Mouse (Mus musculus): ENCODE results near the gene Ptpre. TPM values are rescaled to one million over a fixed set of nuclear protein-coding genes. Genes with fewer than 3 reads are reported as not detected.

Gene Ptpre
- polyA plus RNA-seq, 2 experiments: 1.8 to 1.9 TPM

GRCm38 (mm10) chr7:135548434-135548833 lies 11.2 kb downstream of the Ptpre start:
- H3K4me2 ChIP-seq (ENCODE audit: low read depth): no peak overlapping the region
- WGBS (ENCODE audit: insufficient replicate concordance): 73% methylated on average over 6 of the region's 6 CpGs
- no peaks in the 10 kb centered on the region for H3K27me3 ChIP-seq (ENCODE audit: control insufficient read depth, insufficient read depth, low read length)
- no peaks in the 10 kb centered on the region for H3K36me3 ChIP-seq (replicated peaks; ENCODE audit: control insufficient read depth, insufficient read depth, low read depth)
- no peaks in the 10 kb centered on the region for H3K9me3 ChIP-seq (ENCODE audit: control insufficient read depth, low read length)
- no peak overlapping the region for H3K4me3 ChIP-seq (ENCODE audit: insufficient read depth in 1 of 2, low read depth in 2 of 2, low read length in 2 of 2)
- no peak for TF ChIP-seq CTCF (IDR thresholded peaks at IDR 0.05; ENCODE audit: low read depth)
- TF ChIP-seq EP300 (IDR thresholded peaks at IDR 0.05; ENCODE audit: low read depth): no peak
- no peak overlapping the region for H3K27ac ChIP-seq
- peaks cover 0 to 5% of the 10 kb centered on the region in 2 experiments; a peak in 1 of 4 replicates for H3K4me1 ChIP-seq (replicated peaks; ENCODE audit: control insufficient read depth in 2 of 2, insufficient read depth in 2 of 2, low read length in 1 of 2)
- no peak overlapping the region for H3K9ac ChIP-seq (replicated peaks)
- ATAC-seq (ENCODE audit: insufficient read depth) (no peak), DNase-seq (ENCODE audit: low read depth in 3 of 3, low spot score in 3 of 3) (no peak)

GRCm38 (mm10) chr7:135551547-135551946 lies 14.3 kb downstream of the Ptpre start:
- Histone ChIP-seq H3K9me3 (ENCODE audit: control insufficient read depth, low read length) (no peaks in the 10 kb centered on the region), H3K4me3 (ENCODE audit: insufficient read depth in 1 of 2, low read depth in 2 of 2, low read length in 2 of 2) (no peak overlapping the region), H3K4me1 (replicated peaks; ENCODE audit: control insufficient read depth in 2 of 2, insufficient read depth in 2 of 2, low read length in 1 of 2) (peaks cover 0 to 5% of the 10 kb centered on the region in 2 experiments; a peak in 1 of 4 replicates), H3K4me2 (ENCODE audit: low read depth) (no peak overlapping the region), H3K36me3 (replicated peaks; ENCODE audit: control insufficient read depth, insufficient read depth, low read depth) (no peaks in the 10 kb centered on the region), H3K9ac (replicated peaks) (no peak overlapping the region), H3K27ac (no peak overlapping the region), H3K27me3 (ENCODE audit: control insufficient read depth, insufficient read depth, low read length) (no peaks in the 10 kb centered on the region)
- TF ChIP-seq CTCF (IDR thresholded peaks at IDR 0.05; ENCODE audit: low read depth) (no peak), EP300 (IDR thresholded peaks at IDR 0.05; ENCODE audit: low read depth) (no peak)
- 67% methylated on average over 1 of the region's 1 CpGs for WGBS (ENCODE audit: insufficient replicate concordance)
- DNase-seq (ENCODE audit: low read depth in 3 of 3, low spot score in 3 of 3) (no peak), ATAC-seq (ENCODE audit: insufficient read depth) (no peak)

- no peak for ATAC-seq (ENCODE audit: insufficient read depth)
- 24% methylated on average over 3 of the region's 3 CpGs for WGBS (ENCODE audit: insufficient replicate concordance)
- no peak for DNase-seq (ENCODE audit: low read depth in 3 of 3, low spot score in 3 of 3)
These were observed 16.3 kb downstream of the Ptpre start for GRCm38 (mm10) chr7:135553550-135553949.

GRCm38 (mm10) chr7:135556663-135557402 lies 19.6 kb downstream of the Ptpre start:
- Histone ChIP-seq H3K9ac (replicated peaks) (no peak overlapping the region), H3K4me3 (ENCODE audit: insufficient read depth in 1 of 2, low read depth in 2 of 2, low read length in 2 of 2) (no peak overlapping the region), H3K9me3 (ENCODE audit: control insufficient read depth, low read length) (no peaks in the 10 kb centered on the region), H3K27me3 (ENCODE audit: control insufficient read depth, insufficient read depth, low read length) (no peaks in the 10 kb centered on the region), H3K4me1 (replicated peaks; ENCODE audit: control insufficient read depth in 2 of 2, insufficient read depth in 2 of 2, low read length in 1 of 2) (peaks cover 0 to 5% of the 10 kb centered on the region in 2 experiments; a peak in 1 of 4 replicates), H3K27ac (no peak overlapping the region), H3K4me2 (ENCODE audit: low read depth) (no peak overlapping the region), H3K36me3 (replicated peaks; ENCODE audit: control insufficient read depth, insufficient read depth, low read depth) (no peaks in the 10 kb centered on the region)
- TF ChIP-seq CTCF (IDR thresholded peaks at IDR 0.05; ENCODE audit: low read depth) (no peak), EP300 (IDR thresholded peaks at IDR 0.05; ENCODE audit: low read depth) (no peak)
- ATAC-seq (ENCODE audit: insufficient read depth): no peak
- DNase-seq (ENCODE audit: low read depth in 3 of 3, low spot score in 3 of 3): no peak
- 43% methylated on average over 3 of the region's 3 CpGs for WGBS (ENCODE audit: insufficient replicate concordance)

More at GRCm38 (mm10) chr7:135553550-135553949, 16.3 kb downstream of the Ptpre start:
- H3K4me2 ChIP-seq (ENCODE audit: low read depth): no peak overlapping the region
- no peaks in the 10 kb centered on the region for H3K36me3 ChIP-seq (replicated peaks; ENCODE audit: control insufficient read depth, insufficient read depth, low read depth)
- no peak overlapping the region for H3K27ac ChIP-seq
- no peak overlapping the region for H3K4me3 ChIP-seq (ENCODE audit: insufficient read depth in 1 of 2, low read depth in 2 of 2, low read length in 2 of 2)
- TF ChIP-seq CTCF (IDR thresholded peaks at IDR 0.05; ENCODE audit: low read depth): no peak
- TF ChIP-seq EP300 (IDR thresholded peaks at IDR 0.05; ENCODE audit: low read depth): no peak
- H3K9ac ChIP-seq (replicated peaks): no peak overlapping the region
- no peaks in the 10 kb centered on the region for H3K27me3 ChIP-seq (ENCODE audit: control insufficient read depth, insufficient read depth, low read length)
- H3K4me1 ChIP-seq (replicated peaks; ENCODE audit: control insufficient read depth in 2 of 2, insufficient read depth in 2 of 2, low read length in 1 of 2): peaks cover 0 to 5% of the 10 kb centered on the region in 2 experiments; a peak in 1 of 4 replicates
- H3K9me3 ChIP-seq (ENCODE audit: control insufficient read depth, low read length): no peaks in the 10 kb centered on the region

- ATAC-seq (ENCODE audit: insufficient read depth): no peak
These were observed 23.0 kb downstream of the Ptpre start for GRCm38 (mm10) chr7:135560280-135560679.

More at GRCm38 (mm10) chr7:135560280-135560679, 23.0 kb downstream of the Ptpre start:
- no peak overlapping the region for H3K27ac ChIP-seq
- H3K9ac ChIP-seq (replicated peaks): no peak overlapping the region
- H3K27me3 ChIP-seq (ENCODE audit: control insufficient read depth, insufficient read depth, low read length): no peaks in the 10 kb centered on the region
- DNase-seq (ENCODE audit: low read depth in 3 of 3, low spot score in 3 of 3): no peak
- no peak overlapping the region for H3K4me3 ChIP-seq (ENCODE audit: insufficient read depth in 1 of 2, low read depth in 2 of 2, low read length in 2 of 2)
- TF ChIP-seq CTCF (IDR thresholded peaks at IDR 0.05; ENCODE audit: low read depth): no peak
- no peak for TF ChIP-seq EP300 (IDR thresholded peaks at IDR 0.05; ENCODE audit: low read depth)
- no peaks in the 10 kb centered on the region for H3K9me3 ChIP-seq (ENCODE audit: control insufficient read depth, low read length)
- peaks cover 0 to 6% of the 10 kb centered on the region in 2 experiments; a peak in 1 of 4 replicates for H3K4me1 ChIP-seq (replicated peaks; ENCODE audit: control insufficient read depth in 2 of 2, insufficient read depth in 2 of 2, low read length in 1 of 2)
- WGBS (ENCODE audit: insufficient replicate concordance): 73% methylated on average over 1 of the region's 1 CpGs
- no peaks in the 10 kb centered on the region for H3K36me3 ChIP-seq (replicated peaks; ENCODE audit: control insufficient read depth, insufficient read depth, low read depth)
- no peak overlapping the region for H3K4me2 ChIP-seq (ENCODE audit: low read depth)

Measured in liver, embryonic 14.5 days (tissue).